Mouse (Mus musculus): Measurements from ENCODE around the gene Wipf2. TPM values are rescaled to one million over a fixed set of nuclear protein-coding genes. Genes with fewer than 3 reads are reported as not detected.
A peak's percentile ranks its signal among the peaks of the same experiment; 100 is the strongest.
"Not testable (repeated sequence)": the region's sequence is repeated elsewhere in the genome, so short reads cannot be mapped to it uniquely, and the experiment has no call there.

The Wipf2 gene
- polyA plus RNA-seq, 1 experiment: 9.9 TPM

DNA sequence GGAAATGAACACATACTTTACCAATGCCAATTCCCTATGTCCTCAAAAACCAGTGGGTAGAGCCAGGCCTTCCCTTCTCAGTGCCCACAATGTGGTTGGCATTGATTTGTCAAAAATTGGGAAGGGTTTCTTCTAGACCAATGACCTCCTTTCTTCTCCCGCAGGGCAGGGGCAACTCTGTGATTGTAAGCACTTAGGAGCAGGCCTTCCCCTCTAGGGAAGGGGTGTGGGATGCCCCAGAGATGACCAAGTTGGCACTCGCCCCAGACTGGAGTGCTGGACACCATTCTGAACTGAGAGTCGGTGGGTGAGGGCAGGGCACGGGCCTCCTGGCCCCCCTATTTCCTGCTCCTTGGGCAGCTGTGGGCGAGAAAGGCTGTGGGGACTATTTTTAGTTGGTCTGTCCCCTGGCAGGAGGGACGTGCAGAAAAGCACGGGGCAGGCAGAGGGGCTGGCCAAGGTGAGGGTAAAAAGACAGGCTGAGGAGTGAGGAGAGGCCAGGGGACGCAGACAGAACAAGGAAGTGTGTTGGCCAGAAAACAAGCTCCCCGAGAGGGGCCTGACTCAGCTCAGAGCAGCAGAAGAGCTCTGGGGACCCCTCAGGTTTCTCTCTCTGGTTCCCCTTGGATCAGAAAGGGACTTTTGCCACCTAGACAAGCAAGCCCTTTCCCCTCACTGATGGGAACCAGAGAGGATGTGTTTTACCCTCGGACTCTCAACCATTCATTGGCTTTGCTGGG lies 67.5 kb downstream of the Wipf2 start:
- H3K27me3 ChIP-seq (replicated peaks; ENCODE audit: control insufficient read depth, insufficient read depth, low read length): no peaks in the 10 kb centered on the region
- H3K4me1 ChIP-seq (ENCODE audit: control insufficient read depth, insufficient read depth, low read length): peaks cover 31% of the 10 kb centered on the region
- H3K27ac ChIP-seq (ENCODE audit: insufficient read depth, low read depth, low read length): no peak overlapping the region
- 42% methylated on average over 10 of the region's 10 CpGs for WGBS
- H3K36me3 ChIP-seq (ENCODE audit: control insufficient read depth, insufficient read depth, low read length): no peaks in the 10 kb centered on the region
- TF ChIP-seq CTCF (conservative IDR thresholded peaks at IDR 0.05; ENCODE audit: insufficient read depth, insufficient read length, low read depth, low read length): no peak
- TF ChIP-seq POLR2A (IDR thresholded peaks at IDR 0.05; ENCODE audit: low read depth, low read length): no peak
- no peak overlapping the region for H3K4me3 ChIP-seq (ENCODE audit: insufficient read depth, low read depth, low read length)
- no peak for DNase-seq

DNA sequence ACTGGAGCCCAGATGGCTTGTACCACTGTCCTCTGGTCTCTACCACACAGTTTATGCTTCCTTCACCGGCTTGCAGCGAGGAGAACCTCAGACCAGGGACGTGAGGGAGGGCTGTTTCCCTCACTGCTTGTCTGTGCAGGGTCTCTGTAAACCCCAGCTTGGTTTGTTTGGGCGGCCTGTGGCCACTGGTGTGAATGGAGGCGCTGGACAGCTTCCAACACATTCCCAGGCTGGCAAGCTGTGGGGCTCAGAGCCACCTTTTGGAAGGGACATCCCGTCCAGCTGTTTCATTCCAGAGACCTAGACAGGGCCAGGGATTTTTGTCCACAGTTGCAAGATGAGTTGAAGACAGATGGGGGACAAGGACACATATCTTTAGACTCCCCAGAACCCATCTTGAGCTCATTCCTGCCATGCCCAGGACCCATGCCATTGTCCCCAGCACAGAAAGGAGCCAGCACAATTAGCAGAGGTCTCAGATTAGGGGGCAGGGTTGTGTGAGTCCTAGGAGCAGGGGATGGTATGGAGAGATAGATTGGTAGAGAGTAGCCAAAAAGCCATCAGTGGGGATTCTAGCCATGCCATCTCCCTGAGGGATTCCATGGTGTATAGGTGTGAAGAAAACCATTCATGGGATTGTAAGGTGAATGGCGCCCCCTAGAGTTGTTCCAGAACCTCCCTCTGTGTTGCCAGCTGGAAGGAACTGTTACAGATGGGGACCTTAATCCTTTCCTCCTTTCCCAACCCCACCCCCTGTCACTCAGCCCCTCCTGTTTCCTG lies 68.3 kb downstream of the Wipf2 start:
- 38% methylated on average over 7 of the region's 7 CpGs for WGBS
- Histone ChIP-seq H3K27me3 (replicated peaks; ENCODE audit: control insufficient read depth, insufficient read depth, low read length) (no peaks in the 10 kb centered on the region), H3K36me3 (ENCODE audit: control insufficient read depth, insufficient read depth, low read length) (no peaks in the 10 kb centered on the region), H3K27ac (ENCODE audit: insufficient read depth, low read depth, low read length) (no peak overlapping the region), H3K4me1 (ENCODE audit: control insufficient read depth, insufficient read depth, low read length) (peaks cover 35% of the 10 kb centered on the region), H3K4me3 (ENCODE audit: insufficient read depth, low read depth, low read length) (no peak overlapping the region)
- TF ChIP-seq CTCF (conservative IDR thresholded peaks at IDR 0.05; ENCODE audit: insufficient read depth, insufficient read length, low read depth, low read length) (no peak), POLR2A (IDR thresholded peaks at IDR 0.05; ENCODE audit: low read depth, low read length) (no peak)
- peak; percentile 58 for DNase-seq

DNA sequence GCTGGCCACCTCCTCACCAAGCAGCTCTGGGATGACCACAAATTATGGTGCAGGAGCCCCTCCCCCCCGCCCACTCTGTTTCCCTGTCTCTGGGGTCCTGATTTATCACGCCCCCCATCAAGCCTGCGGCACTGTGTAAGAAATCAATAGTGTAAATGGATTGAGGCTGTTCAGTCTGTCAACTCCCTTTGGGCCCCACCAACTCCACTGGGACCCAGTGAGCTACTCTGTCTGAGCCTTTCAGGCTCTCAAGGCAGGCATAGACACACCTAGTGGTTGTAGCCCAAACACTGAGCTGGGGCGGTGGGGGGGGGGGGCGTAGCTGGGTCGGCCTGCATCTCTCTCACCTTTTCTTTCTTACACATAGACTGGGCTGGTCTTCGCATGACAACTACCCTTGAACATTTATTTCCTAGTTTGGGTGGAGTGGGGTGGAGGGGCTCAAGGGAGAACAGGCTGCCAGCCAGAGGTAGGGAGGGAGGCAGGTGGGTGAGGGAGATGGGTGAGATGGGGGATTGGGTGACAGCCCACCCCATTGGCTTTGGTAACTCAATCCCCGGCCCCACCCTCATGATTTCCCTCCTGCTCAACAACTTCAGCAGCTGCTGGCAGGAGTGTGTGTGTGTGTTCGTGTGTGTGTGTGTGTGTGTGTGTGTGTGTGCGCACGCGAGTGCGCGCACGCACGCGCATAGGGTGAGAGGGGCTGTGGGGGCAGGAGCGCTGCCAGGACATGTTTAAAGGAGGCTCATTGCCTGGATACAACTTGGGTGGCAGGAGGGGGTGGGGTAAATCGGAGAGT lies 69.1 kb downstream of the Wipf2 start:
- Histone ChIP-seq H3K36me3 (ENCODE audit: control insufficient read depth, insufficient read depth, low read length) (no peaks in the 10 kb centered on the region), H3K27me3 (replicated peaks; ENCODE audit: control insufficient read depth, insufficient read depth, low read length) (no peaks in the 10 kb centered on the region), H3K4me3 (ENCODE audit: insufficient read depth, low read depth, low read length) (no peak overlapping the region), H3K4me1 (ENCODE audit: control insufficient read depth, insufficient read depth, low read length) (peaks cover 36% of the 10 kb centered on the region), H3K27ac (ENCODE audit: insufficient read depth, low read depth, low read length) (no peak overlapping the region)
- TF ChIP-seq POLR2A (IDR thresholded peaks at IDR 0.05; ENCODE audit: low read depth, low read length): no peak
- TF ChIP-seq CTCF (conservative IDR thresholded peaks at IDR 0.05; ENCODE audit: insufficient read depth, insufficient read length, low read depth, low read length): no peak
- WGBS: 35% methylated on average over 19 of the region's 19 CpGs
- no peak for DNase-seq

DNA sequence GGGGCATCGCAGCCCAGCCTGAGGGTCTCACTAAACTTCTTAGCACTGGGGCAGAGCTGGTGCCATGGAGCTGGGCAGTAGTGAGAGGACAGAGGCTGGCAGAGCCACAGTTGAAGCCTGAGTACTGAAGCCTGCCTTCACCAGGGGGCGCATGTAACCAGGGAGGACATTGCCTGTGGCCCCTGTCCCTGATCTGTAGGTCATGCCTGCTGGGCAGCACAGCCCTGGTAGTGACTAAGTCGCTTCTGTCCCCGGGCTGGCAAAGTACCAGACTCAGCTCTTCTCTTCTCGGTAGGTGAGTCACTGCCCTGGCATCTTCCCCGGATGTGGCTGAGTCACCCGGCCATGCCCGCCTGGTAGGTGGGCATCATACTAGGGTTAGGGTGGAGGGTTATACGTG lies 69.7 kb downstream of the Wipf2 start:
- H3K27me3 ChIP-seq (replicated peaks; ENCODE audit: control insufficient read depth, insufficient read depth, low read length): no peaks in the 10 kb centered on the region
- peak; percentile 74 for DNase-seq
- H3K36me3 ChIP-seq (ENCODE audit: control insufficient read depth, insufficient read depth, low read length): no peaks in the 10 kb centered on the region
- H3K4me1 ChIP-seq (ENCODE audit: control insufficient read depth, insufficient read depth, low read length): peaks cover 32% of the 10 kb centered on the region
- H3K4me3 ChIP-seq (ENCODE audit: insufficient read depth, low read depth, low read length): no peak overlapping the region
- TF ChIP-seq POLR2A (IDR thresholded peaks at IDR 0.05; ENCODE audit: low read depth, low read length): no peak
- peak; percentile 82 for TF ChIP-seq CTCF (conservative IDR thresholded peaks at IDR 0.05; ENCODE audit: insufficient read depth, insufficient read length, low read depth, low read length)
- WGBS: 15% methylated on average over 9 of the region's 9 CpGs
- H3K27ac ChIP-seq (ENCODE audit: insufficient read depth, low read depth, low read length): no peak overlapping the region

DNA sequence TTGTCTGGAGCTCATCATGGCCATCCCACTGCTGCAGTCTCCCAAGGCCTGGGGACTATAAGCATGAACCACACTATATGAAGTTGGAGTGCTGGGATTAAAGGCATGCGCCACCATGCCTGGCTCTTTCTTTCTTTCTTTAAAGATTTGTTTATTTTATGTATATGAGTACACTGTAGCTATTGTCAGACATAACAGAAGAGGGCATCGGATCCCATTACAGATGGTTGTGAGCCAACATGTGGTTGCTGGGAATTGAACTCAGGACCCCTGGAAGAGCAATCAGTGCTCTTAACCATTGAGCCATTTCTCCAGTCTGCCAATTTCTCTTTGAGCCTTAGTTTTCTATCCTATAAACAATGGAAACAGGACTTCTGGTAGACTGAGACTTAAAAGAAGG lies 70.4 kb downstream of the Wipf2 start:
- 89% methylated on average over 2 of the region's 2 CpGs for whole genome bisulfite sequencing

DNA sequence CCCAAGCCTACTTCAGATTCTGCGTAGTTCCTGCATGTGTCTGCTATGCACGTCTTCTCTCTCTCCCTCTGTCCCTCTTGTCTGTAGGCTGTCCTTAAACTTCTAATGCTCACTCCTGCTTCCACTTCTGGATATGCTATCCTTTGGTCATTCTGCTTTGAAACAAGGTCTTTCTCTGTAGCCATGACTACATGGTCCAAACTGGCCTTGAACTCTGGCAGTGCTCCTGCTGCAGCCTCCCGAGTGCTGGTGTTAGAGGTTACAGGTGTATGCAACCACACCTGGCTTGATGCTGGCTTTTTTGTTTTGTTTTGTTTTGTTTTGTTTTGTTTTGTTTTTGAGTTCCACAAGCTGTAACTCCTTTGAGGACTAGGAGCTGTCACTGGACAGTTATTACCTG lies 70.9 kb downstream of the Wipf2 start:
- H3K27me3 ChIP-seq (replicated peaks; ENCODE audit: control insufficient read depth, insufficient read depth, low read length): no peaks in the 10 kb centered on the region
- no peak overlapping the region for H3K27ac ChIP-seq (ENCODE audit: insufficient read depth, low read depth, low read length)
- DNase-seq: no peak
- TF ChIP-seq CTCF (conservative IDR thresholded peaks at IDR 0.05; ENCODE audit: insufficient read depth, insufficient read length, low read depth, low read length) (no peak), POLR2A (IDR thresholded peaks at IDR 0.05; ENCODE audit: low read depth, low read length) (no peak)
- 81% methylated on average over 3 of the region's 3 CpGs for WGBS
- no peak overlapping the region for H3K4me3 ChIP-seq (ENCODE audit: insufficient read depth, low read depth, low read length)
- peaks cover 30% of the 10 kb centered on the region for H3K4me1 ChIP-seq (ENCODE audit: control insufficient read depth, insufficient read depth, low read length)
- H3K36me3 ChIP-seq (ENCODE audit: control insufficient read depth, insufficient read depth, low read length): no peaks in the 10 kb centered on the region

More for the DNA sequence above, 70.4 kb downstream of the Wipf2 start:
- not testable (repeated sequence) for H3K27me3 ChIP-seq (replicated peaks; ENCODE audit: control insufficient read depth, insufficient read depth, low read length); DNase-seq; H3K27ac ChIP-seq (ENCODE audit: insufficient read depth, low read depth, low read length); H3K36me3 ChIP-seq (ENCODE audit: control insufficient read depth, insufficient read depth, low read length); H3K4me3 ChIP-seq (ENCODE audit: insufficient read depth, low read depth, low read length)
- peaks cover 31% of the 10 kb centered on the region for H3K4me1 ChIP-seq (ENCODE audit: control insufficient read depth, insufficient read depth, low read length)

DNA sequence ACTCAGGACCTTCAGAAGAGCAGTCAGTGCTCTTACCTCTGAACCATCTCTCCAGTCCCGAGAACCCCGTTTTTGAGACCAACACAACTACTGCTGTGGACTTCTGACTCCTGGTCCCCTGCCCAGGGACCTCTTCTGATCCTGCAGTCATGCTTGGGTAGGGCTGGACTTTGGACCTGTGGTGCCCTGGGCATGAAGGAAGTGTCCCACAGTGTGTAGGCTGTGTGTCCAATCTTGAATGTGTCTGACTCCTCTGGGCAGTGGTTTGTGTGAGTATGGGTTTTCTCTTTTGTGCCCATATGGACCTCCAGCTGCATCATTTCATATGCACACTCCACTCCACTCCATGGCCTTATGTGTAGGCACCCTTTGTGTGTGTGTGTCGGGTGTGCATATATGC lies 71.7 kb downstream of the Wipf2 start:
- Histone ChIP-seq H3K27ac (ENCODE audit: insufficient read depth, low read depth, low read length) (peak overlapping the region; percentile 30; the same call in 1 of the 2 replicates), H3K4me3 (ENCODE audit: insufficient read depth, low read depth, low read length) (no peak overlapping the region), H3K27me3 (replicated peaks; ENCODE audit: control insufficient read depth, insufficient read depth, low read length) (no peaks in the 10 kb centered on the region), H3K36me3 (ENCODE audit: control insufficient read depth, insufficient read depth, low read length) (no peaks in the 10 kb centered on the region), H3K4me1 (ENCODE audit: control insufficient read depth, insufficient read depth, low read length) (peaks cover 32% of the 10 kb centered on the region)
- WGBS: 68% methylated on average over 3 of the region's 3 CpGs
- peak; percentile 96 for DNase-seq
- TF ChIP-seq POLR2A (IDR thresholded peaks at IDR 0.05; ENCODE audit: low read depth, low read length): no peak
- TF ChIP-seq CTCF (conservative IDR thresholded peaks at IDR 0.05; ENCODE audit: insufficient read depth, insufficient read length, low read depth, low read length): no peak
